Mouse (Mus musculus) heart, embryonic 16.5 days (tissue): ENCODE measurements around the gene Hnrnpul1. TPM values are rescaled to one million over a fixed set of nuclear protein-coding genes. Genes with fewer than 3 reads are reported as not detected.
"Not testable (repeated sequence)": the region's sequence is repeated elsewhere in the genome, so short reads cannot be mapped to it uniquely, and the experiment has no call there.

Experiments
- ATAC-seq: fragments of 200-750 bp; cut with Nextera tagmentation; replicated peaks from 2 replicates; pipeline ENCODE4 v1.8.0; 2017; ENCODE audit warnings: moderate number of reproducible peaks; ENCODE audit not compliant: insufficient read depth, low FRiP score; ENCODE audit errors: extremely low read depth
- H3K27ac ChIP-seq: fragments of 300-500 bp; sonication (generic); 2 replicates; pipeline ENCODE4 v1.5.1; 2014; ENCODE audit warnings: mild to moderate bottlenecking, low read length, control low read depth, moderate library complexity
- H3K27me3 ChIP-seq: fragments of 300-500 bp; sonication (generic); 2 replicates; pipeline ENCODE4 v1.6.1; 2014; ENCODE audit warnings: low read length, mixed read lengths; ENCODE audit not compliant: control insufficient read depth, insufficient read depth
- H3K36me3 ChIP-seq: fragments of 300-500 bp; sonication (generic); 2 replicates; pipeline ENCODE4 v1.6.1; 2014; ENCODE audit not compliant: control insufficient read depth, insufficient read depth
- H3K4me1 ChIP-seq: fragments of 300-500 bp; sonication (generic); 2 replicates; pipeline ENCODE4 v1.6.1; 2014; ENCODE audit warnings: low read length, mixed read lengths; ENCODE audit not compliant: control insufficient read depth, insufficient read depth
- H3K4me2 ChIP-seq: fragments of 300-500 bp; sonication (generic); 2 replicates; pipeline ENCODE4 v1.6.1; 2014; ENCODE audit warnings: low read depth, mild to moderate bottlenecking, control low read depth, low read length
- H3K4me3 ChIP-seq: fragments of 300-500 bp; sonication (generic); 2 replicates; pipeline ENCODE4 v1.5.1; 2014; ENCODE audit warnings: mild to moderate bottlenecking, control low read depth, low read length
- H3K9ac ChIP-seq: fragments of 300-500 bp; sonication (generic); 2 replicates; pipeline ENCODE4 v1.6.1; 2014; ENCODE audit warnings: low read length, control low read depth
- H3K9me3 ChIP-seq: fragments of 300-500 bp; sonication (generic); replicated peaks from 2 replicates; pipeline ENCODE4 v1.6.1; 2016; ENCODE audit warnings: low read length; ENCODE audit not compliant: control insufficient read depth
- WGBS: fragments of 180-500 bp; shearing (Covaris S2); extraction: QIAGEN DNeasy Blood & Tissue Kit; methylation state at CpG from one replicate; pipeline ENCODE4 v1.1.7; 2014; 5-methylcytosine and 5-hydroxymethylcytosine counted together
- polyA plus RNA-seq: library from polyadenylated mRNA; unstranded; fragments of >200 nt; fragmentation: Nextera tagmentation; extraction: Ambion mirVana; gene quantifications from 2 replicates; pipeline ENCODE4 v1.2.1, GENCODE M21; 2015

Gene Hnrnpul1
- polyA plus RNA-seq, 1 experiment from 2014 or later = 34.4 TPM

GRCm38 (mm10) chr7:25734991-25735390, 19.6 kb downstream of the Hnrnpul1 start:
- Histone ChIP-seq H3K9ac (no peak overlapping the region), H3K4me1 (no peaks in the 10 kb centered on the region)
- 37% methylated on average over 4 of the region's 4 CpGs for WGBS

GRCm38 (mm10) chr7:25731294-25732055, 23.1 kb downstream of the Hnrnpul1 start:
- no peaks in the 10 kb centered on the region for H3K27me3 ChIP-seq
- H3K27ac ChIP-seq = 0 out of 2 replicates have a peak overlapping the region, but pooled peaks have one; percentile 1
- H3K9me3 ChIP-seq = no peaks in the 10 kb centered on the region
- no peaks in the 10 kb centered on the region for H3K4me1 ChIP-seq
- no peak overlapping the region for H3K4me3 ChIP-seq
- H3K4me2 ChIP-seq = no peak overlapping the region
- WGBS = 73% methylated on average over 8 of the region's 8 CpGs
- H3K36me3 ChIP-seq = peaks cover 72% of the 10 kb centered on the region
- no peak for ATAC-seq
- no peak overlapping the region for H3K9ac ChIP-seq

More at GRCm38 (mm10) chr7:25734991-25735390, 19.6 kb downstream of the Hnrnpul1 start:
- Histone ChIP-seq H3K4me2 (no peak overlapping the region), H3K9me3 (no peaks in the 10 kb centered on the region), H3K27me3 (no peaks in the 10 kb centered on the region), H3K36me3 (peaks cover 77% of the 10 kb centered on the region), H3K27ac (no peak overlapping the region), H3K4me3 (no peak overlapping the region)
- ATAC-seq = no peak

DNA sequence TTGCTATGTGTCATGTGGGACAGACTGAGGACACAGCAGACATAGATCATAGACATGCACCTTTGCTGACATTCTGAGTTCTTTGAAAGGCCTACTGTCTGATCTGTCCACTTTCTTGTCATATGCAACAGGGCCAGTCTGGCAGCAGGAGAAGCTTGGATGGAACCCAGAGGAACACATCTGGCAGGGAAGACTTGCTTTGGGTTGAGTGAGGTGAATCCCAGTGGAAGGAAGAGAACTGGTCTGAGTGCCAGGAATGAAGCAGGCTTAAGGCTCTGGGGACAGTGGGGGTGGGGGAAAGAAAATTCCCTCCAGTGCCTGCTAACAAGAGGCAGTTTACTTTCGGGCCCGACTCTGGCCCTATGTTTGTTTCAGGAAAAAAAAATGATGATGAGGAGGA, 24.7 kb downstream of the Hnrnpul1 start:
- no peak overlapping the region for H3K4me3 ChIP-seq
- WGBS = 86% methylated on average over 2 of the region's 2 CpGs
- peaks cover 79% of the 10 kb centered on the region for H3K36me3 ChIP-seq
- no peak for ATAC-seq
- no peak overlapping the region for H3K9ac ChIP-seq
- H3K9me3 ChIP-seq = no peaks in the 10 kb centered on the region
- no peaks in the 10 kb centered on the region for H3K4me1 ChIP-seq
- H3K4me2 ChIP-seq = no peak overlapping the region
- H3K27ac ChIP-seq = no peak overlapping the region
- no peaks in the 10 kb centered on the region for H3K27me3 ChIP-seq

- 34% methylated on average over 2 of the region's 2 CpGs for WGBS
- H3K4me2 ChIP-seq = no peak overlapping the region
- no peak overlapping the region for H3K27ac ChIP-seq
- H3K4me1 ChIP-seq = no peaks in the 10 kb centered on the region
- no peak overlapping the region for H3K9ac ChIP-seq
- no peaks in the 10 kb centered on the region for H3K9me3 ChIP-seq
- no peak overlapping the region for H3K4me3 ChIP-seq
- peak; percentile 55 for ATAC-seq
- H3K36me3 ChIP-seq = peaks cover 79% of the 10 kb centered on the region
- no peaks in the 10 kb centered on the region for H3K27me3 ChIP-seq
Observed at GRCm38 (mm10) chr7:25729396-25729795, 25.2 kb downstream of the Hnrnpul1 start.

GRCm38 (mm10) chr7:25727800-25728199, 26.8 kb downstream of the Hnrnpul1 start:
- WGBS = 94% methylated on average over 5 of the region's 5 CpGs

GRCm38 (mm10) chr7:25725886-25726285, 28.7 kb downstream of the Hnrnpul1 start:
- H3K36me3 ChIP-seq = peaks cover 80% of the 10 kb centered on the region
- H3K9me3 ChIP-seq = no peaks in the 10 kb centered on the region
- H3K27ac ChIP-seq = no peak overlapping the region
- H3K4me3 ChIP-seq = no peak overlapping the region
- no peak for ATAC-seq
- H3K4me1 ChIP-seq = no peaks in the 10 kb centered on the region
- H3K9ac ChIP-seq = no peak overlapping the region
- no peaks in the 10 kb centered on the region for H3K27me3 ChIP-seq
- H3K4me2 ChIP-seq = no peak overlapping the region
- 83% methylated on average over 19 of the region's 19 CpGs for WGBS

More at GRCm38 (mm10) chr7:25727800-25728199, 26.8 kb downstream of the Hnrnpul1 start:
- no peaks in the 10 kb centered on the region for H3K27me3 ChIP-seq
- no peaks in the 10 kb centered on the region for H3K9me3 ChIP-seq
- no peak for ATAC-seq
- peaks cover 83% of the 10 kb centered on the region for H3K36me3 ChIP-seq
- H3K4me3 ChIP-seq = no peak overlapping the region
- H3K4me1 ChIP-seq = no peaks in the 10 kb centered on the region
- no peak overlapping the region for H3K4me2 ChIP-seq
- H3K27ac ChIP-seq = no peak overlapping the region
- H3K9ac ChIP-seq = no peak overlapping the region

- H3K27ac ChIP-seq, H3K4me3 ChIP-seq, H3K9me3 ChIP-seq, H3K27me3 ChIP-seq, H3K4me2 ChIP-seq, ATAC-seq, H3K9ac ChIP-seq: not testable (repeated sequence)
- Histone ChIP-seq H3K4me1 (peaks cover 16% of the 10 kb centered on the region), H3K36me3 (peaks cover 49% of the 10 kb centered on the region)
Observed at GRCm38 (mm10) chr7:25721776-25722175, 32.8 kb downstream of the Hnrnpul1 start.

- Histone ChIP-seq H3K4me3 (no peak overlapping the region), H3K9ac (no peak overlapping the region), H3K27me3 (no peaks in the 10 kb centered on the region), H3K36me3 (peaks cover 43% of the 10 kb centered on the region), H3K4me1 (peaks cover 16% of the 10 kb centered on the region), H3K27ac (no peak overlapping the region), H3K4me2 (no peak overlapping the region), H3K9me3 (no peaks in the 10 kb centered on the region)
- WGBS = 89% methylated on average over 5 of the region's 5 CpGs
- ATAC-seq = no peak
Observed at GRCm38 (mm10) chr7:25720760-25721159, 33.8 kb downstream of the Hnrnpul1 start.

- WGBS = 58% methylated on average over 10 of the region's 10 CpGs
- H3K4me2 ChIP-seq = no peak overlapping the region
- peaks cover 43% of the 10 kb centered on the region for H3K36me3 ChIP-seq
Observed at GRCm38 (mm10) chr7:25719761-25720610, 34.6 kb downstream of the Hnrnpul1 start.

More at GRCm38 (mm10) chr7:25719761-25720610, 34.6 kb downstream of the Hnrnpul1 start:
- H3K9ac ChIP-seq = no peak overlapping the region
- no peak for ATAC-seq
- H3K27ac ChIP-seq = no peak overlapping the region; the same call in 1 of the 2 replicates
- H3K9me3 ChIP-seq = no peaks in the 10 kb centered on the region
- H3K4me1 ChIP-seq = peaks cover 16% of the 10 kb centered on the region
- H3K4me3 ChIP-seq = no peak overlapping the region
- no peaks in the 10 kb centered on the region for H3K27me3 ChIP-seq
